Mouse (Mus musculus): ENCODE measurements at regions not wholly inside any gene's neighbourhood (a gene's known extent, or its start where the extent isn't known, plus 50 kb on each side); places are given as distances from the start of the nearest gene placed in this dataset.

- no peak for TF ChIP-seq CTCF (IDR thresholded peaks at IDR 0.05; ENCODE audit: borderline replicate concordance, extremely low read depth, insufficient read depth, insufficient read length)
- no peak for TF ChIP-seq POLR2A (IDR thresholded peaks at IDR 0.05; ENCODE audit: borderline replicate concordance, extremely low read depth, insufficient read depth, insufficient read length, poor library complexity, severe bottlenecking)
Measured at GRCm38 (mm10) chr4:53386309-53386708, 53.9 kb upstream of the Slc44a1 start.

Data from brain, embryonic 14.5 days (tissue).